Mouse (Mus musculus) midbrain, postnatal 0 days (tissue): ENCODE measurements at regions not wholly inside any gene's neighbourhood (a gene's known extent, or its start where the extent isn't known, plus 50 kb on each side); places are given as distances from the start of the nearest gene placed in this dataset.
A peak's percentile ranks its signal among the peaks of the same experiment; 100 is the strongest.

Experiments used
- ATAC-seq: fragments of 200-750 bp; cut with Nextera tagmentation; 2 replicates; pipeline ENCODE4 v1.8.0; 2017; ENCODE audit warnings: moderate number of reproducible peaks, mild to moderate bottlenecking, moderate TSS enrichment, moderate library complexity; ENCODE audit not compliant: low FRiP score
- DNase-seq: peaks from one replicate; pipeline ENCODE4 v3.0.0-alpha.2; 2015; ENCODE audit warnings: low spot score
- H3K27ac ChIP-seq: fragments of 300-500 bp; sonication (generic); 2 replicates; pipeline ENCODE4 v1.5.1; 2014; ENCODE audit warnings: low read depth, mild to moderate bottlenecking, low read length, mixed read lengths
- H3K27me3 ChIP-seq: fragments of 300-500 bp; sonication (generic); 2 replicates; pipeline ENCODE4 v1.6.1; 2014; ENCODE audit warnings: low read length, control low read depth, mixed read lengths; ENCODE audit not compliant: insufficient read depth
- H3K36me3 ChIP-seq: fragments of 300-500 bp; sonication (generic); 2 replicates; pipeline ENCODE4 v1.6.1; 2014; ENCODE audit warnings: low read length, control low read depth, mixed read lengths; ENCODE audit not compliant: insufficient read depth
- H3K4me1 ChIP-seq: fragments of 300-500 bp; sonication (generic); 2 replicates; pipeline ENCODE4 v1.6.1; 2014; ENCODE audit warnings: mild to moderate bottlenecking, control low read depth, antibody characterized with exemption, low read length, mixed read lengths; ENCODE audit not compliant: insufficient read depth
- H3K4me2 ChIP-seq: fragments of 300-500 bp; sonication (generic); 2 replicates; pipeline ENCODE4 v1.6.1; 2014; ENCODE audit warnings: low read depth, mild to moderate bottlenecking, low read length, mixed read lengths; ENCODE audit not compliant: poor library complexity, severe bottlenecking
- H3K4me3 ChIP-seq: fragments of 300-500 bp; sonication (generic); 2 replicates; pipeline ENCODE4 v1.5.1; 2014; ENCODE audit warnings: low read depth, mild to moderate bottlenecking, low read length, moderate library complexity
- H3K9ac ChIP-seq: fragments of 300-500 bp; sonication (generic); replicated peaks from 2 replicates; pipeline ENCODE4 v1.6.1; 2014; ENCODE audit warnings: mild to moderate bottlenecking, low read length, moderate library complexity, mixed read lengths; ENCODE audit not compliant: poor library complexity, severe bottlenecking
- H3K9me3 ChIP-seq: fragments of 300-500 bp; sonication (generic); 2 replicates; pipeline ENCODE4 v1.6.1; 2016; ENCODE audit warnings: low read length, control low read depth
- CTCF ChIP-seq: IDR thresholded peaks from 2 replicates; pipeline ENCODE4 v1.5.1; 2016; ENCODE audit warnings: antibody characterized with exemption, mild to moderate bottlenecking
- WGBS: fragments of 180-500 bp; shearing (Covaris S2); extraction: QIAGEN DNeasy Blood & Tissue Kit; methylation state at CpG from one replicate; pipeline ENCODE4 v1.1.7; 2014; 5-methylcytosine and 5-hydroxymethylcytosine counted together

DNA sequence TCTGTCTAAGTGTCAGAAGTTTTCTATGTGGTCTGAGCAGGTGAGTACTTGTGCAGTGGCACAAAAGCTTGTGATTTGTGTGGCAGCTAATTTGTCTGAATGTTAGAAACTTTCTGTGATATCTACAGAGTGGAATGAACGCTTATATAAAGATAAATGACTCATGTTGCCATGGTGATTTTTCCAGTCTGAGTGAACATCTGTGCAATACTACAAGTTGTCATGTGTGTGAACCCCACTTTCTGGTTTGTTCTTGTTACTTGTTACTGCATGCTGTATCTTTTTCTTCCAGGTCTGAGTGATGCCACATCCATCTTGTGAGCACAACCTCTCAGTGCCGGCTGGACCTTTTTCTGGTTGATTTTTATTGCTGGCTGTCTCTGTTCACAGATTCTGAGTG is 96.8 kb downstream of the Btbd35f7 start:
- Histone ChIP-seq H3K4me3 (no peak overlapping the region), H3K9me3 (peaks cover 3% of the 10 kb centered on the region; the same call in 1 of the 2 replicates), H3K27ac (no peak overlapping the region), H3K36me3 (no peaks in the 10 kb centered on the region), H3K4me1 (no peaks in the 10 kb centered on the region), H3K9ac (no peak overlapping the region), H3K27me3 (no peaks in the 10 kb centered on the region), H3K4me2 (no peak overlapping the region)
- no peak for DNase-seq
- ATAC-seq: no peak
- 83% methylated on average over 2 of the region's 2 CpGs for WGBS
- TF ChIP-seq CTCF: no peak

DNA sequence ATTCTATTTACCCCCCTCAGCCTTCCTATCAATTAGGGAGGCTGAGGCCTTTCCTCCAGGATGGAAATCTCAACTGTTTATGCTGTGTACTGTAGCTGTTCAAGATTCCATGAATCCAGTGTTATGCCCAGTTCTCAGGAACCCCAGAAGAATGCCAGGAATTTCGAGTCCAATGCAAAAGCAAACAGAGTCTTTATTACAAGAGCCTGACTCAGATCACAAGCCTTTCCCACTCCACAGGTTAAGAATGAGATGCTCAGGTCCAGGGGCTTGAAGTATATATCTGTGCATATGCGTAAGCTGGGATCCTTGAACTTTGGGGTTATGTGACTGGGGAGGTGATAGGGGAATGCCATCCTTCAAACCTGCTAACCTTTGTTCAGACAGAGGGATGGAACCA is 129.6 kb downstream of the Btbd35f7 start:
- no peaks in the 10 kb centered on the region for H3K9me3 ChIP-seq
- H3K27me3 ChIP-seq: no peaks in the 10 kb centered on the region
- WGBS: 62% methylated on average over 2 of the region's 2 CpGs
- no peak overlapping the region for H3K9ac ChIP-seq
- H3K4me1 ChIP-seq: no peaks in the 10 kb centered on the region
- ATAC-seq (no peak), DNase-seq (no peak)
- no peak for TF ChIP-seq CTCF
- H3K4me2 ChIP-seq: no peak overlapping the region
- H3K36me3 ChIP-seq: no peaks in the 10 kb centered on the region
- no peak overlapping the region for H3K4me3 ChIP-seq
- H3K27ac ChIP-seq: no peak overlapping the region

DNA sequence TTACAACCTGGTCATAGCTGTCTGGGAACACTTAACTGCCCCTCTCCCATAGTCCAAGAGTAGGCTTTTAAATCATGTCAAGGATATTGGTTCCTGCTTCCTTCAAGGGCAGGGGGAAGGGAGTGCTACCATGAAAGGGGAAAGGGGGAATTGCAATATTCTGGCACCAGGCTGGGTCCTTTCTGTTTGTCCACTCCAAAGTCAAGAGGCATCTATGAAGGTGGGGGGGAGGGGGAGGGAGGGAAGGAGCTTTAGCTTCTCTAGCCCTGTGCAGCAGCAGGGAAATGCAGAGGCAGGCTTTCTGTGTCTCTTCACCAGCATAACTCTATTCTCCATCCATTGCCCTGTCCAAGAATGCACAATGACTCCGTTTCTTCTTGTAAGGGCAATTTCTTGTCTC is 130.0 kb downstream of the Btbd35f7 start:
- Histone ChIP-seq H3K27me3 (no peaks in the 10 kb centered on the region), H3K27ac (no peak overlapping the region), H3K9ac (no peak overlapping the region), H3K4me1 (no peaks in the 10 kb centered on the region), H3K4me2 (no peak overlapping the region), H3K4me3 (no peak overlapping the region), H3K9me3 (no peaks in the 10 kb centered on the region), H3K36me3 (no peaks in the 10 kb centered on the region)
- no peak for ATAC-seq
- WGBS: 75% methylated on average over 1 of the region's 1 CpGs
- no peak for DNase-seq
- TF ChIP-seq CTCF: no peak

DNA sequence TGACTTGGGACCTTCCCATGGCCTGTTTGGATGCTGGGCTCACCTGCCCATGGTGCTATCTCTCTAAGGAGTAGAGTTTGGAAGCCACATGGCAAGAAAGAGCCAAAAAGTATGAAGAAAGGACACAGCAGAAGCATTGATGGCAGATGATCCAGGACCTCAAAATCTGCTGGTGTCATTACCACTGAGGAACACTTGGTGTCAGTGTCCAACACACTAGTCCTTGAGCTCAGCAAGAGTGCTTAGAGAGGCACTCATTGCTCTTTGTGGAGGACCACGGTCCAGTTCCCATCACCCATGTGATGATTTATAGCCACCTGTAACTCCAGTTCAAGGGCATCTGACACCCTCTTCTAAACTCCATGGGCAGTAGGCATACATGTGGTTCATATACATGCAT is 134.3 kb downstream of the Btbd35f7 start:
- Histone ChIP-seq H3K9ac (no peak overlapping the region), H3K4me3 (no peak overlapping the region), H3K27ac (no peak overlapping the region), H3K27me3 (no peaks in the 10 kb centered on the region), H3K36me3 (no peaks in the 10 kb centered on the region), H3K4me2 (no peak overlapping the region), H3K9me3 (no peaks in the 10 kb centered on the region), H3K4me1 (no peaks in the 10 kb centered on the region)
- DNase-seq: no peak
- ATAC-seq: no peak
- peak; percentile 30; the same call in 1 of the 2 replicates for TF ChIP-seq CTCF
- 79% methylated on average over 1 of the region's 1 CpGs for WGBS
